Mouse (Mus musculus): ENCODE measurements around the gene Trdmt1.

- TF ChIP-seq CTCF (IDR thresholded peaks at IDR 0.05; ENCODE audit: borderline replicate concordance, insufficient read depth, low read length): no peak
- no peak for TF ChIP-seq POLR2A (IDR thresholded peaks at IDR 0.05; ENCODE audit: low read depth, low read length)
These were observed 13.8 kb downstream of the Trdmt1 start for GRCm38 (mm10) chr2:13530639-13531038.

Measured in embryonic fibroblast, embryonic 13.5 days (primary cell).